Mouse (Mus musculus): ENCODE data around the gene Sfta2.

Gene Sfta2

GRCm38 (mm10) chr17:35591731-35592130 is 9.6 kb upstream of the Sfta2 start:
- no peak for ATAC-seq (ENCODE audit: insufficient number of reproducible peaks, low FRiP score, low TSS enrichment)

- ATAC-seq (ENCODE audit: insufficient number of reproducible peaks, low FRiP score, low TSS enrichment), result no peak
Observed at GRCm38 (mm10) chr17:35592131-35592530, 9.2 kb upstream of the Sfta2 start.

- ATAC-seq (ENCODE audit: insufficient number of reproducible peaks, low FRiP score, low TSS enrichment), result no peak
Observed at GRCm38 (mm10) chr17:35593786-35594185, 7.6 kb upstream of the Sfta2 start.

- ATAC-seq (ENCODE audit: insufficient number of reproducible peaks, low FRiP score, low TSS enrichment), result no peak
Observed at GRCm38 (mm10) chr17:35594456-35594855, 6.9 kb upstream of the Sfta2 start.

GRCm38 (mm10) chr17:35597399-35597798 is 4.0 kb upstream of the Sfta2 start:
- no peak for ATAC-seq (ENCODE audit: insufficient number of reproducible peaks, low FRiP score, low TSS enrichment)

GRCm38 (mm10) chr17:35601736-35602354 is 496 bp downstream of the Sfta2 start:
- no peak for ATAC-seq (ENCODE audit: insufficient number of reproducible peaks, low FRiP score, low TSS enrichment)

- no peak for ATAC-seq (ENCODE audit: insufficient number of reproducible peaks, low FRiP score, low TSS enrichment)
Observed at GRCm38 (mm10) chr17:35617127-35617526, 15.8 kb downstream of the Sfta2 start.

- ATAC-seq (ENCODE audit: insufficient number of reproducible peaks, low FRiP score, low TSS enrichment), result no peak
Observed at GRCm38 (mm10) chr17:35626537-35626936, 25.2 kb downstream of the Sfta2 start, which contains the start of gene Gm9573. Gm9573 (minus strand) TSS chr17:35626637.

GRCm38 (mm10) chr17:35633992-35634391 is 32.6 kb downstream of the Sfta2 start:
- ATAC-seq (ENCODE audit: insufficient number of reproducible peaks, low FRiP score, low TSS enrichment), result no peak

- no peak for ATAC-seq (ENCODE audit: insufficient number of reproducible peaks, low FRiP score, low TSS enrichment)
Observed at GRCm38 (mm10) chr17:35635202-35635601, 33.9 kb downstream of the Sfta2 start.

GRCm38 (mm10) chr17:35635699-35636111 is 34.4 kb downstream of the Sfta2 start:
- 0 out of 2 replicates have a peak, but pooled peaks have one; percentile 27 for ATAC-seq (ENCODE audit: insufficient number of reproducible peaks, low FRiP score, low TSS enrichment)

GRCm38 (mm10) chr17:35636363-35636762 is 35.0 kb downstream of the Sfta2 start:
- ATAC-seq (ENCODE audit: insufficient number of reproducible peaks, low FRiP score, low TSS enrichment), result no peak

- ATAC-seq (ENCODE audit: insufficient number of reproducible peaks, low FRiP score, low TSS enrichment), result no peak
Observed at GRCm38 (mm10) chr17:35638475-35639190, 37.3 kb downstream of the Sfta2 start.

- no peak for ATAC-seq (ENCODE audit: insufficient number of reproducible peaks, low FRiP score, low TSS enrichment)
Observed at GRCm38 (mm10) chr17:35639352-35639751, 38.0 kb downstream of the Sfta2 start.

GRCm38 (mm10) chr17:35643609-35644236 is 42.4 kb downstream of the Sfta2 start, which contains the start of gene Mucl3:
Mucl3 (minus strand) TSS chr17:35643695.
- ATAC-seq (ENCODE audit: insufficient number of reproducible peaks, low FRiP score, low TSS enrichment), result no peak

GRCm38 (mm10) chr17:35649429-35649828 is 48.1 kb downstream of the Sfta2 start:
- ATAC-seq (ENCODE audit: insufficient number of reproducible peaks, low FRiP score, low TSS enrichment), result no peak

- no peak for ATAC-seq (ENCODE audit: insufficient number of reproducible peaks, low FRiP score, low TSS enrichment)
Observed at GRCm38 (mm10) chr17:35653086-35653485, 51.7 kb downstream of the Sfta2 start.

GRCm38 (mm10) chr17:35665957-35666515 is 64.7 kb downstream of the Sfta2 start:
- no peak for ATAC-seq (ENCODE audit: insufficient number of reproducible peaks, low FRiP score, low TSS enrichment)

GRCm38 (mm10) chr17:35666851-35667256 is 65.5 kb downstream of the Sfta2 start:
- no peak for ATAC-seq (ENCODE audit: insufficient number of reproducible peaks, low FRiP score, low TSS enrichment)

- peak; percentile 83 for ATAC-seq (ENCODE audit: insufficient number of reproducible peaks, low FRiP score, low TSS enrichment)
Observed at GRCm38 (mm10) chr17:35667334-35668065, 66.2 kb downstream of the Sfta2 start, which contains the start of gene Vars2. Vars2 (minus strand) TSS chr17:35667592.

All from cerebellum, adult (tissue).